Mouse (Mus musculus) G1E (cell line): Measurements from ENCODE around the gene Arfgap2.

Source experiments
- CTCF ChIP-seq: IDR thresholded peaks from 2 replicates; pipeline ENCODE4 v1.5.1; 2012; ENCODE audit warnings: low read depth, low read length, inconsistent platforms, mixed read lengths
- GATA1 ChIP-seq: IDR thresholded peaks from 2 replicates; pipeline ENCODE4 v1.6.1; 2012; ENCODE audit warnings: borderline replicate concordance, low read length, inconsistent platforms, mixed read lengths
- GATA2 ChIP-seq: IDR thresholded peaks from 2 replicates; pipeline ENCODE4 v1.6.1; 2012; ENCODE audit warnings: low read depth, low read length, inconsistent platforms, borderline replicate concordance
- POLR2AphosphoS5 ChIP-seq: IDR thresholded peaks from 2 replicates; pipeline ENCODE4 v1.6.1; 2012; ENCODE audit warnings: low read depth, low read length, inconsistent platforms; ENCODE audit not compliant: insufficient replicate concordance
- TAL1 ChIP-seq: conservative IDR thresholded peaks from 2 replicates; pipeline ENCODE4 v1.6.1; 2012; ENCODE audit warnings: low read depth, low read length, inconsistent platforms, mixed read lengths

- no peak for TF ChIP-seq CTCF
- TF ChIP-seq TAL1, result no peak
- TF ChIP-seq GATA1, result no peak
- no peak for TF ChIP-seq POLR2AphosphoS5
- TF ChIP-seq GATA2, result no peak
These were observed 35.0 kb upstream of the Arfgap2 start for GRCm38 (mm10) chr2:91229735-91230134.
